Mouse (Mus musculus): ENCODE measurements around the gene Foxq1.

GRCm38 (mm10) chr13:31506494-31507167 lies 49.3 kb upstream of the Foxq1 start:
- TF ChIP-seq CTCF (IDR thresholded peaks at IDR 0.05; ENCODE audit: borderline replicate concordance, insufficient read depth, low read length) (no peak), POLR2A (IDR thresholded peaks at IDR 0.05; ENCODE audit: low read depth, low read length) (no peak)

All from embryonic fibroblast, embryonic 13.5 days (primary cell).